Mouse (Mus musculus): ENCODE results near the gene Tmem126b. TPM values are rescaled to one million over a fixed set of nuclear protein-coding genes. Genes with fewer than 3 reads are reported as not detected.

The Tmem126b gene
- total RNA-seq, 2 experiments from 2014 or later = 19.4 TPM

- DNase-seq (ENCODE audit: low spot score in 2 of 2) = peak; percentile 77 to 81
Observed at GRCm38 (mm10) chr7:90426020-90427001, 49.5 kb downstream of the Tmem126b start, which contains the start of gene Ccdc89. Gene Ccdc89, plus strand, starts transcription at chr7:90426577.

Other genes starting within 250 kb of the Tmem126b start
- gene Ccdc83, start 210.2 kb downstream of the Tmem126b start, total RNA-seq (2021) = not detected
- gene Sytl2, start 173.7 kb downstream of the Tmem126b start, total RNA-seq (2021) = 10 to 100 TPM; 26.9 to 32.3 TPM
- gene Ccdc89, start 49.4 kb downstream of the Tmem126b start, total RNA-seq (2021) = under 1 TPM; 0.56 to 0.78 TPM
- gene Crebzf, start 33.3 kb downstream of the Tmem126b start, total RNA-seq (2021) = 10 to 100 TPM; 75.2 to 88.0 TPM
- 10 to 100 TPM; 43.0 to 47.0 TPM for gene Tmem126a, start 18.8 kb downstream of the Tmem126b start, total RNA-seq (2021)
- 100 to 1,000 TPM; 264 to 268 TPM for gene Dlg2, start 671 bp upstream of the Tmem126b start, total RNA-seq (2021)

All from layer of hippocampus, postnatal 10 days (tissue).